Mouse (Mus musculus) cerebellum, postnatal 4 days (tissue): ENCODE measurements at regions not wholly inside any gene's neighbourhood (a gene's known extent, or its start where the extent isn't known, plus 50 kb on each side); places are given as distances from the start of the nearest gene placed in this dataset.
"Not testable (repeated sequence)": the region's sequence is repeated elsewhere in the genome, so short reads cannot be mapped to it uniquely, and the experiment has no call there.

Experiments used
- DNase-seq, 2 experiments: peaks; one replicate each; pipeline ENCODE4 v3.0.0; 2022; ENCODE audit warnings: low spot score in 2 of 2, mixed read lengths in 1 of 2

DNA sequence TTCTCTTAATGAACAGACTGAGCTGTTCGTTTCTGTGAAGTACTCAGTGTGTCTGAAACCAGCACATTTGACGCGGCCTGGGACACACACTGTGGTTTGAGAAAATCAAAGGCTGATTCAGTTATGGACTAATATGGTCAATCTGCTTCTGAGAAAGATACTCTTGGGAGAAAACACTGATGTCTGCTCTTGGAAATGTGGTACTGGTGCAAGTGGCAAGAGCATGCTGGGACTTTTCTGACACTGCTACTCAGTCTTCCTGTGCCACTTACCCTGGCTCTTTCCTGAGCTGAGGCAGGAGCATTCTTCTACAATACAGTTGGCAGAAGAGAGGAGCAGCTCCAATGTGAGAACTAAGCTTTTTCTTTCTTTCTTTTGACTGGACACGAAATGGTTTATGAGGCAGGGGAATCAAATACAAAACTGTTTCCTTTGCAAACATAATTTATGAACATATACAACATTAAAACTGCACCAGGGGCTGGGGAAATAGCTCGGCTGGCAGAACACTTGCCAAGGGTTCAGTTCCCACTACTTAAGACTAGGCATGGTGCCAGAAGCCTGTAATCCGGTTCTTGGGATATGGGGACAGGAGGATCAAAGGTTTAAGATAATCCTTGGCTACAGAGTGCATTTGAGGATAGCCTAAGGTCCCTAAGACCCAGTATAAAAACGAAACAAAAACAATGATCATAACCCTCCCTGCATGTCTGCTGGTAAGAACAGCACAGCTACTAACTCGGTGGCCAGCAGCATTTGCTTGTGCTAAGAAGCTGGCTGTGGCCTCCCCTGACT is 173.7 kb upstream of the Klf14 start:
- no peak for DNase-seq

DNA sequence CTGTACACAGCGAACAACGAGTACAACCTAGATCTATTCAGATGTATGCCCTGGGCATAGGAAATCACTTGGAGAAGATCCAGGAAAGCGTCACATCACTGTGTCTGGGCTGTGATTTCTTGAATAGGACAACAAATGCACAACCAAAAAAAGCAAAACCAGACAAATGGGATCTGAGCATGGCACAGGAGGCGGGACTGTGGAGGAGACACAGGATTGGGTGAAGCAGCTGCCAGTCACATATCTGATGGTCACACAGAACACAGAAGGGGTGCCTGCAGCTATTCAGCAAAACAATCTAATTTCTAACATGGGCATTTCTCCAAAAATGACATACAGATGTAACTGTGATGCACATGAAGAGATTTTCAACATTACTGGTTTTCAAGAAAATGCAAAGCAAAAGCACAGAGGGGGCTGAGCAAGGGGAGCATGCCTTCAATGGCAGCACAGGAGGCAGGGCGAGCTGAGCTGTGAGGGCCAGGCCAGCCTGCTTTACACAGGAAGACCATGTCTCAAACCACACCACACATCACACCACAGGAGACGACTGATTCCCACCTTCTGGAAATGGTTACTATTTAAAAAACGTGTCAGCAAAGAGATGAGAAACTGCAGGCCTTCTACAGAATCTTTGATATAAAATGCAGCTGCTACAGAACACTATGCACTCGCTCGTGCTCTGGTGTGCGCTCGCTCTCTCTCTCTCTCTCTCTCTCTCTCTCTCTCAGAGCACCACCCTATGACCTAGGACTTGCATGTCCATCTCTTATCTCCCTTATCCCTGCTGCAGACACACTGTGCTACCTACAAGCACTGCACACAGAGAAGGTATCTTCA is 175.2 kb upstream of the Klf14 start:
- peak in 1 of 2 experiments; percentile 34 for DNase-seq

DNA sequence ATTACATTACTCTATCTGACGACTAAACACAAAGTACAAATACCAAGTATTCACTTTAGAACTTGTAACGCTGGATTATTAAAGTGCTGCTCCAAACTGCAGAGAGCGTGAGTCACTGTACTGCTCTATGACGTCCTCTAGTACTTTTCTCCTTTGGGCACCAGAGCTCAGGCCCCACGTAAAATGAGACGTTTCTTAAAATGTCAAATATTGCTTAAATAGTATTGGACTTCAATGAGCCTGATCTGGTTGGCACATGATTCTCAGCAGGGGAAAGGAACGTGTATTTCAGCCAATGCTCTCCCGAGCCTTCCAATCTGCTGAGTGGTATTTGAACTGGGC is 175.8 kb upstream of the Klf14 start:
- DNase-seq: no peak

DNA sequence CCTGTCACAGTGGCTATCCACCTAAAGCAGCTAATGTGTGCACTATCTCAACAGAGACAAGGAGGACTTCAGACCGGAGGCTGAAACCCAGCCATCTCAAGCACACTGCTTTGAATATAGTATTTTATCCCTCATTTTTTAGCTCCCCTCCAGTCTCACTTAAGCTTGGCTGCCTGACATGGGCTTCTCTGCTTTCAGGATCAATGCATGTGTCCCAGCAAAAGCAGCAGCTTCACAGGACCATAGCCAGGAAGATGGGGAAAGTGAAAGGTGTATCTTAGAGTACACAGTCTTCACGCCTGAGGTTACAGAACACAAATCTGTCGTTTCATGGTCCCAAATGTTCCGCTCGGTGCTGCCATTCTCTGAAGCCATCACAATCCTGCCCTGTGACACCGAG is 176.7 kb upstream of the Klf14 start:
- no peak for DNase-seq

DNA sequence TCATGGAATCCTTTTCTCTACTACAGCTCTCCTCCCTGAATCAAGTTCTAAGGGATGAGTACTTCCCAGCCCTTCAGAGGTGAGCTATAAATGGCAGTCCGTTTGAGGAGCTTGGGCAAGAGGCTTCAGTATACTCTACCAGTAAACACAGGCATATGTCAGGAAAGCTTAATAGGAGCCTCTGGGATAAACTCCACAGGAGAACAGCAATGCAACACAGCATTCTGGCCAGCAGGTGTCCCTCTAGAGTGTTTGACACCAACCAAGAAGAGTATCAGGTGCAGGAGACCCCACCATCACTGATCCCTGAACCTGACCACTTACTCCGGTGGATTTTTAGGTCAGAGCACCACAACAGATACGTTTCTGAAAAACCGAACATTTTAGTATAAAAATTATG is 178.0 kb upstream of the Klf14 start:
- DNase-seq: peak in 1 of 2 experiments; percentile 54

DNA sequence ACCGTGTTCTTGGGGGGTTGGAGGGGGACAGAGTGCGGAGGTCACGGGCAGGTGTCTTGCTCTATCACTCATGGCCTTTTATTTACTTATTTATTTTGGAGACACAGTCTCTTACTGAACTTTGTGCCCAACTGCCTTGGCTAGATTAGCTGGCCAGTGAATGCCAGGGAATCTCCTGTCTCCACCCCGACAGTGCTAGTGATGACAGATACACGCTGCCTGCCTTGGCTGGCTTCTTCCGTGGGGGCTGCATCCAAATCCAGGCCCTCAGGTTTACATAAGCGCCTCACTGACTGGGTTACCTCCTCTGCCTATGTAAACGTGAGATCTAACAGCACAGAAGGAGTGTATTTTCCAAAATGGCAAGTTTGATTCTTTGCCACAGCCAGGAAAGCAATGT is 178.5 kb upstream of the Klf14 start:
- DNase-seq: no peak

DNA sequence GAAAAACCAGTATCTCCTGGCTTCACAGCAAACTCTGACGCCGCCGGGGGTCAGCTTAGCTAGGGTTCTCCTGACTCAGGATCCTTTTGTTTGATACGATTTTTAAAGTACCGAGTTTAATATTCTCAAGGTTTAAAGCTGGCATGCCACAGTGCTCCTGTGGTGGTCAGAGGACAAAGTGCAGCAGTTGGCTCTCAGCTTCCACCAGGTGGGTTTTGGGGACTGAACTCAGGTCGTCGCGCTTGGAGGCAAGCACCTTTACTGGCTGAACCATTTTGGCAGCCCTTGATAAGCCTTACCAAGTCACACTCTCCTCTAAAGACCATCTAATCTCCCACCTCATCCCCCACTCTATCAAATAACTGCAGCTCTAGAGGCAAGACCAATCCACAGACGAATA is 181.1 kb upstream of the Klf14 start:
- DNase-seq: no peak

DNA sequence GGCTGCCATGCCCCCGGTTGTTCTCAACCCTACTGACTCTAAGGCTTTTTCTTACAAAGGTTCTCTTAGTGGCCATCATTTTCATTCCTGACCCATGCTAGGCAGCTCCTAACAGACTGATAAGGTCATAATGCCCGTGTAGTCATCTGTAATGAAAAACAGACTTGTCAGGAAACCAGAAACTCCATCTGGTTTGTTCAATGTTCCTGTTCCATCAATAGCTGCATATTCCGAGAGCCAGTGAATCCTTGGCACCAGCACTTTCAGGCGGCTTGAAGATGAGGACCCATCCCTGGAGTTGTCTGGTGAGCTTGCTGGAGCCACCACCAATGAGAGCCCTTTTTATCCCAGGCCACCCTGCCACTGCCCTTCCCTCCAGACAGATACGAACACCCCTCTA is 181.7 kb upstream of the Klf14 start:
- DNase-seq: no peak

DNA sequence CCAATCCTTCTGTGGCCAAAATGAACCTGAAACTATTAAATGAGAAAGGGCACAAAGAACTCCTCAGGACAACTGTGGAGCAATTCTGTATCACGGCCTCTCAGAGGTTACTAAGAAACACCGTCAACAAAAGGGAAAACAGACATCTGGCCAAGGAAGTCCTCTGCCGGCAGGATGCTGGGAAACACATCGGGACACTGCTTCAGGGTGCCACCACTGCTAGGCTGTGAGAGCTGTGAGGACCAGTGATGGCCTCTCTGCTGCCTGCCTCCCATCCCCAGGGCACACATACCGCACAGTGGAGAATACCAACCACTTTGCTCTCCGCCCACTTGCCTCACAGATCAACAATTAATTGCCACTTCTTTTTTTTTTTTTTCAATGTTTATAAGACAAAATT is 182.6 kb upstream of the Klf14 start:
- no peak for DNase-seq

DNA sequence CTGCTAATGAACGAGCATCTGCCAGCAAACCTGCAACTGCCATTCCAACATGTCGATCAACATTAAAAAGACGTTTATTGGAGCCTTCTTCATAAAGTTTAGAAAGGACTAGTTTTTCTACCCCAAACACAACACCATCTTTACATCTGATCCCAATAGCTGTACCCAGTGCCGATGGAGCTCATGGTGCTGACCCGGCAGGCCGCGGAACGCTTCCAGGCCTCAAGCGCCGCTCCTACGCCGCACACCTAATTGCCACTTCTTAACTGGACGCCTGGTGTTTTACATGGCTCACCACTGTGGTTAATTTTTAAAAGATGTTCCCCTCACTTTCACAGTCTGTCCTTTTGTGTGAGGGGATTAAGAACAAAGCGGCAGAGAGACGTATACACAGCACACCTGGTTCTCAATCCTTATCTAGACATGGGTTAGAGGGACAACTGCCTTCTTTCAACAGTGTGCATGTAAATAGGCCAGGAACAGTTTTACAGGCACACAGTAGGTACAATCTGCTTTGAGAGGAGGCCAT is 183.7 kb upstream of the Klf14 start:
- not testable (repeated sequence) for DNase-seq

DNA sequence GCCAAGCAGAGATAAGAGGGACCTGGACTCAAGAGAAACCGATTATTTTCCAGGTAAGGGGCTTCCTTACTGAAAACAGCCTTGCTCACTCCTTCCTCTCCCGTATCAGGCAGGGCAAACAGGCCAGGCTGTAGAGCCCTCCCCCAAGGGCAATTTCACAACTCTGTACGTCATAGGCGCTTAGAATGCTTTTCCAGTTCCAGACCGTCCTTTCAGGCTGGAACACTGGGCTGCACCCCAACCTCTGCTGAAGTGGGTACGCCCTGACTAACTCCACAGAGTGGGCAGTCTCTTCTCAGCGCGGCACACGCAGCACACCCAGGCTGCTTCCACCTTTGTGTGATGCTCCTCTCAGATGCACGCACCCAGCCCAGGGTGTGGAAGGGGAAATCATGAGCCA is 186.8 kb upstream of the Klf14 start:
- DNase-seq: no peak

DNA sequence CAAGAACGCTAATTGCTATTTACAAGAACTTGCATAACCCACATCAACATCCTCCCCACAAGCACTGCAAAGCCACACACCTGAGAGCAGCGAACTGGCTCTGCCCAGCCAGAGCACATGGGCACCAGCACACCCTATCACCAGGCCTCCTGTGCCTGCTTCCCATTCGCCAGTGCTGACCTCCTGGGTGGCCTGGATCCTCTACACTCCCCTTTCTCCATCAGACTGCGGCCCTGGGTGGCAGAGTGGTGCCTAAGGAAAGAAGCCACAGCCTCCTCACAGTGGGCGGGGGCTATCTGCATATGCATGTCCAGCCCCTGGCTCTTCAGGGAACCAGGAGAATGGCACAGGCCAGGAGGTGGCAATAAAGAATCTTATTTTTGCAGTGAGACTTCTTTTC is 187.9 kb upstream of the Klf14 start:
- DNase-seq: no peak

DNA sequence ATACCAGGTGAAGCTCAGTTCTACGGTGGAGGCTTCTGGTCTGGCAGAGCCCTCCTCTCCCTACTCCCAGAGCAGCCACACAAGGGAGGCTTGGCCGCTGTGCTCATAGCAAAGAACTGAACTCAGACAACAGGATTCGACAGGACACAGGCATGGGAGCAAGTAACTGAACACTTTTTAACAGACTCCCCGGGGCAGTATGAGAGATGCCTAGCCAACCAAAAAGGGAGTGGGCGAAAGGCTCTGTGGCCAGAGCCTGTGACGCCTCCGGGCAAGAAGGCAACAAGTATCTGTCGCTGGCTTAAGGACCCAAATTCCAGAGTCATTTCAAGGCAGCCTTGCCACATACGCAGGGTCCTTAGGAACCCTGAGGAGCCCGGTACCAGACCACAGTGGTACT is 188.8 kb upstream of the Klf14 start:
- DNase-seq: no peak

DNA sequence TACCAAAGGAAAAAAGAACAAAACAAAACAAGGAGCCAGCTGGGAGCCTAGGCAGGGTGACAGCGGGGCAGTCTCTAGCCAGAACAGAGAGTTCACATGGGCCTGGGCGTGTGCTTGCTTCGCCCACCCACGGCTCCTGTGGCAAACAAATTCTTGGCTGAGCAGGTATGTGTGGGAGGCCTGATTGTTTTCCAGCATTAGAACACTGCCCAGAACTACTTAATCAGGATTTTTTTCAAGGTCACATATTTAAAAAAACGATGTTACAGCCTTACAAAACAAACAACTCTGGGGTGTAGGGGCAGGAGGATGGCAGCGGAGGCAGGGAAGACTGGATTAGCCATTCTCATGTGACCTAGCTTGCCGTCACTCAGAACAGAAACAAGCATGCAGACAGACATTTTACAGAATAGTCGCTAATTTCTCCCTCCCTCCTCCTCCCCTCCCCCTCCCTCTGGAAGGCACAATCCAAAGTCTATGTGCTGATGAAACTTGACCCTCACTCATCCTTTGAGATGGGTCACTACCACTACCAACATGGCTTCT is 189.5 kb upstream of the Klf14 start:
- no peak for DNase-seq

DNA sequence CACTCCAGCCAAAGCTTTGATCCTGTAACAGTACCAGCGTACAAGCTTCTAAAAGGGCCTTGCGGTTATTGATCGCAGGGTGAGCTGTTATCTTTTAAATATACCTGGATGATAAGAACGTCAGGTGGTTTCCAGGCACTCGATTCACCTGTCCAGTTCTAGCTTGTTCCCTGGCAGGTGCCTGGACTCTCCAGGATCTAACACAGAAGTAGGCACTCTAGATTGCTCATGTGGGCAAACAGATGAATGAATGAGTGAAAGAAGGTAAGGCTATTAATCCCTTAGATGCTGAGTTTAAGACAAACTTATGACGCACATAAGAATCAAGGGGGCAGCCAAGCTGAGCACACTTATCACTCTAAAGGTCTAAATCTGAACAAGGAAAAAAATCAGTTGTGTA is 190.3 kb upstream of the Klf14 start:
- DNase-seq: no peak

DNA sequence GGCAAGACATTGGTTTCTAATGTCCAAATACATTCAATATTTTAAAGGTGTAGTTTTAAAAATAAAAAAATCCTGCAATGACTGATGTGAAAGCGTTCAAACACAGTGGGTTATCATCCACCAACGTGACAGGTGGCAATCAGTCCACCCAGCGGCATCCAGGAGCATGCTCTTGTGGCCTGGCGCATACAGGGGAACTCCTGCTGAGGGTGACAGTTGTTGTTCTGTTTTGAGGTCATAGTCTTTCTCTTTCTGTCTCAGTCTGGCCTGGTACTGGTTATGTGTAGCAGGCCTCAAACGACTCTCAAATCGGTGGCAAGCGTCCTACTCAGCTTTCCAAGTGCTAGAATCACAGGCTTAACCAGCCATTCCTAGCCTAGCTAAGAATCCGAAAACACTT is 191.5 kb upstream of the Klf14 start:
- no peak for DNase-seq

DNA sequence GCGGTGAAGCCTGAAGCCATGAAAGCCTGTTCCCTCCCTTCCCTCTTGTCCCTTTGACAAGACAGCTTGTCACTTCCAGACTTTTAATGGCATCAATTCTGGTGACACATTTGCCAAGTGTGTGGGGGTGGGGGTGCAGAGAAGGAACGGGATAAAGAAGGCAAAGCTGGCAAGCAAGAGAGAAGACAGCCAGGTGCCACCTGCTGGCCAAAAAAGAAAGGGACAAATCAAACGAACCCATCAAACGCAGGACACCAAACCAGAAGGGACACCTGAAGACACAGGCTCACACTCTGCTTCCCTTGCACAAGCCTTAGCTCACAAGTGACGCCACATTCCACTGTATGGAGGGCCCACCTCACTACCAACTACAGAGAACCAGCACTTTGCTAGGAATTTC is 197.0 kb upstream of the Klf14 start:
- peak in 1 of 2 experiments; percentile 63 for DNase-seq

DNA sequence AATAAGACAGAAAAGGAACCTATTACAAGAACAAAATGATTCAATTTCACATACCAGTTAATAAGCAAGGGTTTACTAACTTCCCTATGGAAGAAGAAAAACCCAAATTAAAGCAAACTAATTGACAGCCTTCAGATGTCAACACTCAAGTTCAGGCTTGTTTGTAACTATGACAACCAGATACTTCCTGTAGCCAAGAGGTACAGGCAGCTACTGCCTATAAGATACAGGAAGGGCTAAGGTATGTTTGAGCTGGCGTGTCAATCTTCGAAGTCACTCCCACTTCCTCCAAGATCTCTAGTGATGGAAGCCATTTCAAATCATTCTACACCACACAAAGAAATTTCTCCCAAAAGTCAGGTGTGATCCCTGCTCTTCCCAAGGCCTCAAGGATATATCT is 198.1 kb upstream of the Klf14 start:
- DNase-seq: no peak

DNA sequence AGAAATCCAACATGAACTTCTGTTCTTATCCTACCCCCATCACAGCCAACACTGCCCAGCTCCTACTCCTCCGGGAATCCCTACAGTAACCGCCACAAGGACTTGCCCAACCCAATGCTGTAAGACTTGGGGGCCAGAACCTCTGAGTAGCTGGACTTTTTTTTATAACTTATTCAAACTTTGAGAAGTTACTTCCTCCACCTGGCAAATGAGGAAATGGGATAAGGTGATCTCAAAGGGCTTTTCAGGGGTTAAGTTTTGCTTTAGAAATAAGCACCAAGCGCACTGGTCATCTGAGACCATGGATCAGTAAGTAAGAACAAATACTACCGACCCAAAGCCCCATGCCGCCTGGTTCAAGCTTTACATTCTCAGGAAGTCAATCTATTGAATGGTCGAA is 198.6 kb upstream of the Klf14 start:
- no peak for DNase-seq

DNA sequence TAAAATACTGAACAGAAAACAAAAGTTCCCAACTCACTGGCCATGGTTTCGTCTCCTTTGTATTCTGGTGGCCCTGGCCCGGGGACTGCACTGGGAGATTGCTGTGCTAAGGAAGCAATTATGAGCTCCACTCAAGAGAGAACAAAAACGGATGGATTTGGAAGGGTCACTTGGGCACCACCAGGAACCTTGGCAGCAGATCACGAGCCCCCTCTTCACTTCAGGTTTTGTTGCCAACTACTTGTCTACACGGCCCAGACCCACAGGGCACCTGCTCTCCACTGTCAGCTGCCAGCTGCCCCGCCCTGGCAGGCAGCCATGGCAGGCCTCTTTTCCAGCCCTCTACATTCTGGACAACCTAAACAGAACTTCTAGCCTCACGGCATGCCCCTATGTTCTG is 199.8 kb upstream of the Klf14 start:
- DNase-seq: peak in 1 of 2 experiments; percentile 76

DNA sequence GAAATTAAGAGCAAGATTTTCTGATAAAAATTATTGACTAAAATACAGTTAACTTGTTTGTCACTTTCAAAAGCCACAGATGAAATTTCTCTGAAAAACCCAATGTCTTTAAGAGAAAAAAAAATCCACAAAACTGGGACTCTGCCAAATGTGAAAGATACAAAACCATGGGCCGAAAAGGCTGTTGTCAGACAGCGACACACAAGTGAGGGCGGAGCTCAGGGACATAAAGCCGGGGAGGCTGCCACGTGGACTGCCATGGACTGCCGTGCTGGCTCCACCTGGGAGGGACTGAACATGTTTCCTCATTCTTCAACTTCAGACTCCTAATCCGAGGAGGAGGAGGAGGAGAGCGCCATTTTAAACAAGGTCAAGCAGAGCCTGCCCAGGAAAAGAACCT is 200.4 kb upstream of the Klf14 start:
- no peak for DNase-seq

DNA sequence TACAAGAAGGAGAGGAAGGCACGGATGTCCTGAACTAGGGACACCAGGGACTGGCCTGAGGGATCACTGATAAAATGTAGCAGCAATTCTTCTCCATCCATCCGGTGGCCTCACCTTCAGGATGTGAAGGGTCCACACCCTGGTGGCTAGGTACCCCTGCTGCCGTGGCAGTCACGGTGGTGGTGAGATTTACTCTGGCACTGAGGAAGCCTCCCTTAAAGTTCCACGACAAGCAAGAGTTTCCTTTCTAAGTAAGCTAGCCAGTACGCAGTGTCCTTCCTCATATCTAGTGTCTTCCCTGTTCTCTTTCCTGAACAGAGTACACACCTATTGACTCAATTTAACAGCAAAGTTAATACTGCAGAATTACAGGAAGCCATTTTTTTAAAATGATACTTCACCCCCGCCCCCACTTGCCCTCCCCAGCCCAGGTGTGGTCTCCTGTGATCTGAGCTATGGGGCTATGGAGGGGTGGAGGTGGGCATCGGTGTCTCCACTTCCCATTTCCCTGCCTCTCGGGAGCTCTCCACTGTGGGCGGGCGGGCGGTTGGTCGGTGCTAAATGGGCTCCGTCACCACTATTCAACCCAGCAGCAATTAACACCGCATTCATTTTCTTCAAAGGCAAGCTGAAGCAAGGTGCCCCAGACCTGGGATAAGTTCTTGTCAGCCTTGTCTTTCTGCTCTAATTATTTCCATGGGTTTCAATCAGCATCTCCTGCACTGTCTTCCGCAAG is 201.2 kb upstream of the Klf14 start:
- DNase-seq: no peak
